Mouse (Mus musculus): ENCODE measurements around the gene Flna.

GRCm38 (mm10) chrX:74218496-74218895, 31.1 kb downstream of the Flna start:
- TF ChIP-seq POLR2A (IDR thresholded peaks at IDR 0.05; ENCODE audit: insufficient read depth, low read length): no peak
- no peak for TF ChIP-seq CTCF (IDR thresholded peaks at IDR 0.05; ENCODE audit: low read depth, low read length)
- TF ChIP-seq EP300 (IDR thresholded peaks at IDR 0.05; ENCODE audit: insufficient read depth, low read depth, low read length): no peak

All from ES-Bruce4 (cell line).